Mouse (Mus musculus) bone marrow, adult 2 months (tissue): ENCODE data around the gene Otol1.

Experiments used
- CTCF ChIP-seq: fragments of 200-500 bp; IDR thresholded peaks from 2 replicates; pipeline ENCODE4 v1.5.1; 2011; ENCODE audit warnings: low read length, control low read depth; ENCODE audit not compliant: control insufficient read depth, insufficient read depth
- POLR2A ChIP-seq: fragments of 200-500 bp; IDR thresholded peaks from 2 replicates; pipeline ENCODE4 v1.6.1; 2011; ENCODE audit warnings: low read depth, mild to moderate bottlenecking, control low read depth, low read length, borderline replicate concordance; ENCODE audit not compliant: control insufficient read depth

DNA sequence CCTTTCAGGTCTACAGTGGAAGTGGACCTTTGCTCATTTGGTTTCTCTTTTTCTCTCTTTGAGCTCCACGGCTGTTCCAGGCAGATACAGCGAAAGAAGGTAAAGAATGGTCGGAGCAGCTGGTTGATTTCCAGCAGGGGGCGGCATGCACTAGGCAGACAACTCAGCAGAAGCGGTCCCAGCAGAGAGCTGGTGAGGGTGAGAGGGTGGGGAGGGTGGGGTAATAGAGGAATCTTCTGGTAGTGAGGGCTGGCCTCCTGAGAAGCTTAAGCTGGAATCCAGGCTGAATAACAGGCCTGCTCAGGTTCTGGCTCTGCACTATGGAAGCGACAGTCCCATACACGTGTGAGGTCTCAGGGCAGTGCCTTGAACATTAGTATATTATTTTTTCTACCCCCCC, 3.5 kb upstream of the Otol1 start:
- no peak for TF ChIP-seq CTCF
- no peak for TF ChIP-seq POLR2A
